Comparison of ENCODE assay signal across 21 mouse cellular contexts in the genomic region with DNA sequence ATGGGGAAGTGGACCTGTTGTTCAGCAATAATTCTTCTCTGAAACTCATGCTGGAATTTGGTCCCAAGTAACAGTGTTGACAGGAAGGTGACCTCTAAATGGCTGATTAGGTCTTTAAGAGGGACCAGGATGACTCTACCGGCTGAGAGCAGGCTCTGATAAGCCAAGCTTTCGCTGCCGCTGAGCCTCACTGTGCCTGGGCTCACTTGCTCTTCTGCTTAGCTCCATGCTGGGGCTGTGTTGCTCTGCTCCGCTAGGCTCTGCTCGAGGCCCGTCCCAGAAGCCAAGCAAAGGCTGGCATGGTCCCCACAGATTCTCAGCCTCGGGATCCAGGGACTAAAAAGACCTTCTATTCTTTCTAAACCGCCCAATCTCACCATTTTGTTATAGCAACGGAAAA. TPM values are rescaled to one million over a fixed set of nuclear protein-coding genes. Genes with fewer than 3 reads are reported as not detected.
"Had no signal": no experiment of that assay in that cellular context is flagged by ENCODE, and none has a peak within 500 bp of the region (broad histone marks: within the 10 kb centered on the region; RNA-seq: fewer than 3 reads in every experiment).

No protein-coding gene starts in this region.

- H3K9me3 ChIP-seq: lung, embryonic 15.5 days; megakaryocyte, embryonic 14.5 days; midbrain, embryonic 13.5 days; midbrain, embryonic 15.5 days; neural tube, embryonic 12.5 days; stomach, embryonic 15.5 days had no signal

- H3K27me3 ChIP-seq: lung, embryonic 15.5 days; neural tube, embryonic 12.5 days; stomach, embryonic 15.5 days had no signal

- H3K4me2 ChIP-seq: lung, embryonic 15.5 days; midbrain, embryonic 11.5 days; midbrain, embryonic 13.5 days; midbrain, embryonic 15.5 days; neural tube, embryonic 12.5 days; stomach, embryonic 15.5 days had no signal

- H3K36me3 ChIP-seq: lung, embryonic 15.5 days; midbrain, embryonic 13.5 days; midbrain, embryonic 15.5 days; neural tube, embryonic 12.5 days; stomach, embryonic 15.5 days had no signal

- DNase-seq: lung, adult 2 months; lung, postnatal 14 days; lung, postnatal 36 days; right cerebral cortex, postnatal 14 days; thymus, adult 2 months; thymus, postnatal 25 days; thymus, postnatal 4 days had no signal

- H3K4me3 ChIP-seq: lung, embryonic 15.5 days; megakaryocyte, embryonic 14.5 days; midbrain, embryonic 13.5 days; midbrain, embryonic 15.5 days; neural tube, embryonic 12.5 days; stomach, embryonic 15.5 days had no signal

- H3K9ac ChIP-seq: lung, embryonic 15.5 days; midbrain, embryonic 13.5 days; midbrain, embryonic 15.5 days; neural tube, embryonic 12.5 days; stomach, embryonic 15.5 days had no signal

- H3K27ac ChIP-seq: lung, embryonic 15.5 days; macrophage; midbrain, embryonic 13.5 days; midbrain, embryonic 15.5 days; neural tube, embryonic 12.5 days; stomach, embryonic 15.5 days; stomach, postnatal 0 days had no signal

- H3K4me1 ChIP-seq: lung, embryonic 15.5 days; midbrain, embryonic 13.5 days; midbrain, embryonic 15.5 days; neural tube, embryonic 12.5 days; stomach, embryonic 15.5 days had no signal

- ATAC-seq: lung, postnatal 0 days; midbrain, embryonic 13.5 days; midbrain, embryonic 15.5 days had no signal

RNA-seq across cellular contexts. Expression of a gene that starts 54.0 kb away (rescaled TPM):
- total RNA-seq: megakaryocyte progenitor cell, adult 5-6 weeks; monocyte, adult 5-6 weeks; neutrophil, adult 5-6 weeks had no signal
- polyA plus RNA-seq: lung, adult 2 months; macrophage; spleen, adult 2 months had no signal
